Mouse (Mus musculus): ENCODE results near the gene Dab1.

Dab1 gene

DNA sequence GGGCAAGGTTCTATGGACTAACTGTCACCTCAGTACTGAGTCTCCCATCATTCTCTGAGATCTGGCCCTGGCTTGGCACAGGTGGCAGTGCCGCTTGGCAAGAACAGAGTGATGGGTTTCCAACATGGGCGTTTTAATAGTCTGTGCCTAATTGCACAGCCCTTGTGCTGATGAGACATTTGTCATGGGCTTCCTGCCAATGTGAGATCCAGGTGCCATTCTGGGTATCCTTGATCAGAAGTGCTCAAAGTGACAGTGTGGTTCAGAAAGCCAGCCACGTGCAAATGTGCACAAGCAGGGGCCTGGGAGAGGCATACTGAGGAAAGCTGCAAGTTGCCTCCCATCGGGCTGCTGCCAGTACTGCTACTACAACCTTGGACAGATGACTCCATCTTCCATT lies 203.5 kb downstream of the Dab1 start:
- no peak for DNase-seq (ENCODE audit: low spot score in 2 of 2)

DNA sequence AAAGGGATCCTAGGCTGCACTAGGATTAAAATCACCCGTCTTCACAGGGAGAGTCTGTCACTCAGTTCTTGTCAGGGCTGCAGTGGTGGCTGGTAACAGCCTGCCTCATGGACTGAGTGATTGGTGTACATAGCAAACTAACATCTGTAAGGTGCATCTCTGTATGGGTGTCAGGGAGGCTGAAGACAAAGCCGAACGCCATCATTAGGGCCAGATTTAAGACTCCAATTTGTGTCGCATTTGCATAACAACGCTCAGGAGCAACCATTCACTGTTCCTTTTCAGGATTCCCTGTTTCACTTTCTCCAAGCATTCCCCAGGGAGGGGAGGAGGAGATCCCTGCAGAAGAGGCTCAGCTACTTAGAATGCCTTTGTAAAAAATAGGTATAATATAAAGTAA lies 219.2 kb downstream of the Dab1 start:
- DNase-seq (ENCODE audit: low spot score in 2 of 2), result no peak

DNA sequence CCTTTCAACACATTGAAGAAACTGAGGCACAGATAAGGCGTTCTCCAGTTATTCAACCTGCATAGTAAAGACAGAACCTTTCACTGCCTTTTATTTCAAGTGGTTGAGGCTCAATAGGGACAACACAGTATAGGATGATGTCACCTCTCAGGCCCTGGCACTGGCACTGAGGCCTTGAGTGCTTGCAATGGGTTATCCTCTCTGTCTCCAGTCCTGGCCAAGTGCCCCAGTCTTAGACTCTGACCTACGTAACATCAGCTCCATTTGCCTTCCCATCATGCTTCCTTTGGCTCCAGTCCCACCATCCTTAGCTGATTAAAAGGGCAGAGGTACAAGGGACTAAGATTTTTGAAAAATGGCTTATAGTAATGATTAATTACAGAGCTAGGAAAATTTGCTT lies 220.4 kb downstream of the Dab1 start:
- DNase-seq (ENCODE audit: low spot score in 2 of 2), result no peak

DNA sequence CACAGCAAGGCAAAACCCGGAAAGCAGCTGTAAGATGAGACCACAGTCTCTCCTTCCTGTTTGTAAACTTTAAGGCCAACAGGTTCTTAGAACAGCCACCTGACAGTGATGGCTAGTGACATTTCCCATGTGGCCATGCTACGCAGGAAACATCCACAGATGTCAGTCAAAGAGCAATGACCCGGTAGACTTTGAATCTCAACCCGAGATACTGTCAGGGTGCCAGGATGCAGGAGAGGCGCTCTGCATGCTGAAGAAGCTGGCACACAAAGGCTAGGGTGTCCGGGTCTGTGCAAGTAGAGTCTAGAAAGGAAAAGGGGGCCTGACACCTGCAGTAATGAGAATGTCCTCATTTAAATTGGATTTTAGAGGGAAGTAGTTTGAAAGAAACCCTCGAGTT lies 222.0 kb downstream of the Dab1 start:
- no peak for DNase-seq (ENCODE audit: low spot score in 2 of 2)

DNA sequence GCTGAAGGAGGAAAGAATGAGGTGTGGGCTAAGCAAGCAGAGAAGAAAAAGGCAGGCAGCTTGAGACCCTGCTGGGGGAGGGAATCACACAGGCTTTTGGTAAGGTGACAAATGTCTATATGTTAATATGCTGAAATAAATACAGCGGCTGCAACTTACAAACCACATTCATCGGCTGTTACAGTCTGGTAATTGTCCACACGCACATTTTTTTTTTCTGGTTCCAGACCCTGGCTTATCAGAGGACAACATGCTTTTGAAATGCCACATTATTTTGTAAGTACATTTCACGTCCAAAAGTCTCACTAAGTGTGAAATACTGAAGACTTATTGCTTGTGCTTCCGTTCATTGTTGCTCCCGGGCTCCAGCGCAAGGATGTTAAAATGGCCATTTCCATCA lies 225.5 kb downstream of the Dab1 start:
- DNase-seq (ENCODE audit: low spot score in 2 of 2), result no peak

DNA sequence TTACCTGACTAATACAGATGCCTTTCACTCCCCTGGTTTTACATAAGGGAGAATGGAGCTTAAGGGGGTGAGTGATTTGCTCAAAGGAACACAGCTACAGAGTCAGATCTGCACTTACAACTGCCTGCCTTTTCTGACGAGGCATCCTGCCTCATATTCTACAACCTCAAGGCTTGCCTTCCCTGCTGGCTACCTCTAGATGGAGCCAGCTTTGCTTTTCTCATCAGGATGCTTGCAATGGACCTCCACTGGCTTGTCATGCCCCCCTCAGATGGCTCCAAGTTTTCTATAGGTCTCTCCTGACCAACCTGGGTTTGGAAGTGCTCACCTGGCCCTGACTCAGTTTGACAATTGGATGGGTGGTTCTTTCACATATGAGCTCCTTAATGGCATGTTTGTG lies 238.0 kb downstream of the Dab1 start:
- DNase-seq (ENCODE audit: low spot score in 2 of 2), result no peak

DNA sequence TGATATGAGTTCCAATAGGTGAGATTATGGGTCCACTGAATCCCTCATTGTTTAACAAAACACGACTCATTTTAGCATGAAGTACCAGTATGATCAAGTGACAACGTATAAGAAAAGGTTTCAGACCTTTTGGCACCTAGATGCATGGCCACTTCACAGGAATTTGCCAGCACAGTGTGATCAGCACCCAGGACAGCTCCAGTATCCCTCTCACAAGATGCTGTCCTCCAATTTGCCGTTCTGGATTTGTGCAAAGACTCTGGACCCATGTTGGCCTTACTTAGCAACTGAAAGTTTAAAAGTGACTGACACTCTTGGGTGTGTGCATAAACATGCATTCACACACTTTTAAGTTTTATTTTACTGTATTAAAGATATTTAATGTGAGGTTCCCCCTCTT lies 256.4 kb downstream of the Dab1 start:
- no peak for DNase-seq (ENCODE audit: low spot score in 2 of 2)

DNA sequence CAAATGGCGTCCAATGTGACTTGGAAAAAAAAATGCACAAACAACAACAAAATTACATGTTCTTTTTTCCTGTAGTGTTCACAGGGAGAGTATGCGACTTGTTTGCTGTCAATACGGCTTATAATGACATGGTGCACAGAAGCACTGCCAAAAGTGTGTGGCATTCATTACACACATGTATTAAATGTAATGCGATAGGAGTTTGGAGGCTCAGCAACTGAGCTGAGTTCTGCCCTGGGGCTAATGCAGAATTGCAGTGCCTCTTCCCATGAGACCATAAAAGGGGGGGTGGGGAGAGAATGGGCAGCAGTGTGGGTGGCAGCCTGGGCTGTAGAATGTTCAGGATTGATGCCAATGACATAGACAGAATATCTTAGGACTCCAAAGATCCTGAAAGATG lies 259.7 kb downstream of the Dab1 start:
- no peak for DNase-seq (ENCODE audit: low spot score in 2 of 2)

DNA sequence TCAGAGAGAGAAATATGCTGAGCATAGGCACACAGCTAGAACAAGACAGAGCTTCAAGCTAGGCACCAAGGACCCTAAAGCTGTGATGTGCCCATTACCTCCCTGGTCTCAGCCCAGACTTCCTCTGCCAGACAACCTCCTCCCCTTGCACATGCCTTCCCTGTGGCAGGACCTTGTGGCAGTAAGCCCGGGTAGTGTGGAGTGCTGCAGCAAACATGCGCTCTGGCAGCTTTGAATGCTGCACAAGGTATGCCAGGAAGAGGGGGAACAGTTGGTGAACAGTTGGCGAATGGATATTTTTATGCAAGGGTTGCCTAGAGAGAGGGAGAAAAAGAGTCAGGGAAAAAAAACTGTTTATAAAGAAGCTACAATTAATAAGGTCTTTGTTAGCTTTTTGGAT lies 262.5 kb downstream of the Dab1 start:
- peak; percentile 32 to 35 for DNase-seq (ENCODE audit: low spot score in 2 of 2)

DNA sequence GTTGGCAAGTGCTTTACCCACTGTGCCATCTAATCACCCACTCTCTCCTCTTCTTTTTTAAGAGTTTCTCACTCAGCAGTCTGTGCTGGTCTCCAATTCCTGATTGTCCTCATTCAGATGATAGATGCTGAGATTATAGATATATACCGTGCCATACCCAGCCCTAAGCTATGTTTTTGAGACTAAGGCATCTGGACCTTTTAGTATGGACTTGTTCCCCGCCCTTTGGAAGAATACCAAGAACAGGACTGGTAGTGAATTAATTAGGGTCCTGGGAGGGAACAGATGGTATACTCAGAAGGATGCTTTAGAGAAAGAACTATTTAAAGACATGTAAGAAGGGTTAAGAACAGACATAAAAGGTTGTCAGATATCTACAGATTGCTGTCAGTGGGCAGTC lies 268.9 kb downstream of the Dab1 start:
- no peak for DNase-seq (ENCODE audit: low spot score in 2 of 2)

DNA sequence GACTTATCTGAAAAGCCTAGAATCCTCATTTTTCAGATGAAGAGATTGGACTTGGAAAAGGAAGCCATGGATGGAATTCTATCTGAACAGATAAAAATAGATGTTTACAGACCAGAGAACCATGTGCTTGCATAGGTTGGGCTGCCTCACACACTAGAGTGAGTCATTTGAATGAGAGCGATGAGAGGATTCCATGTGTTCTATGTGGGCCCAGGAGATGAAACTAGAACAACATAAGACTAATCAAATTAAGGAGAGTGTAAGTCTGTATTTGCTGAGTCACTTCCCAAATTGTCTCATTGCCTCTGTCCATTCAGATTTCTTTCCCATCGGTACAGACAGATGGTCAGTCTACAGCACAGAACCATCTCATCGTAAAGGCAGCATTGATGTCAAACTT lies 270.0 kb downstream of the Dab1 start:
- no peak for DNase-seq (ENCODE audit: low spot score in 2 of 2)

DNA sequence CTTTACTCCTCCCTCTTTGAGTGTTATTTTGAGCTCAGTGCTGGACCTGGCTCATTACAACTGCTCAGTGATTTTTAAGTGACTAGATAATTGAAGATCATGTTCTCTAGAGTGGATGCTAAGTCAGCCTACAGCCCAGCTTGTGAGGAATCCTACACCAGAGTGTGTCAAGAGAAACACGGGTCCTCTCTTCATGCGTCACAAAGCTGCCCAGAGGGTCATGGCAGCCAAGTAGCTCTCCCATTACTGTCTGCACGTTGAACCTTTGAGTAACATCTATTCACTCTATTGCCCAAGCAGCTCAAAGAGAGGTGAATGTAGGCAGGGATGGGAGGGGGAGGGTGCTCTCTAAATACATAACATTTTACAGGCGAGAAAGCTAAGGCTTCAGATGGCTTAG lies 277.6 kb downstream of the Dab1 start:
- DNase-seq (ENCODE audit: low spot score in 2 of 2), result no peak

DNA sequence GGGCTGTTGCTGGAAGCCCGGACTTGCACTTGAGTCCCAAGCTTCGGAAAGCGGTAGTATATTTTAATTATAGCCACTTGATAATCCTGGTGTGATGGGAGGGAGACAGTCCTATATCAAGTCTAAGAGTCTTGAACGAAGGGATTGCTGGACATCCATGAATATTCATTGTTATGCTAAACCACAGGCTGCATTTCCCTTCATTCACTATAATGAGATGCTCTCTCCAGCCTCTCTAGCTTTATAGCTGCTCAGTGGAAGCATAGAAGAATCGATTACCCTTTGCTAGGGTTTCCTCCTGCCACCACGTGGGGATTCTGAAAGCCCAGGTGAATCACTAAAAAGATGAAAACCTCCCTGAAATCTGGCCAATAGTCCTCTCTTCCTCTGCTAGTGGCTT lies 278.5 kb downstream of the Dab1 start:
- DNase-seq (ENCODE audit: low spot score in 2 of 2), result no peak

DNA sequence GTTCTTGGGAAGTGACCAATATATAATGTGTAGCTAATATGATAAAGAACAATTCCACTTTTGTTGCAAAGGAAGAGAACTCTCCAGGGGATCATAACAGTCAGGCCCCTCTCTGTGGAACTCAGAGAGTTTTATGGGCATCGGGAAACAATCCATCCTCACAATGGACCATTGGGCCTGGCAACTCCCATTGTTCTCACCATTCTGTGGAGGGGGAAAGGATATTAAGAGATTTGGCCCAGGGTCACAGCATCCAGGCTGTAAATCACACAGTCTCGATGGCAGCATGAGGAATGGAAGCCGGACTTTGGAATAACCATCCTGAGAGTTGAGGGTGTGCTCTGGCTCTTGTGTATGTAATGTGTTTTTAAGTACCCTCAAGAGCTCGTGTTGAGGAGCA lies 292.3 kb downstream of the Dab1 start:
- no peak for DNase-seq (ENCODE audit: low spot score in 2 of 2)

DNA sequence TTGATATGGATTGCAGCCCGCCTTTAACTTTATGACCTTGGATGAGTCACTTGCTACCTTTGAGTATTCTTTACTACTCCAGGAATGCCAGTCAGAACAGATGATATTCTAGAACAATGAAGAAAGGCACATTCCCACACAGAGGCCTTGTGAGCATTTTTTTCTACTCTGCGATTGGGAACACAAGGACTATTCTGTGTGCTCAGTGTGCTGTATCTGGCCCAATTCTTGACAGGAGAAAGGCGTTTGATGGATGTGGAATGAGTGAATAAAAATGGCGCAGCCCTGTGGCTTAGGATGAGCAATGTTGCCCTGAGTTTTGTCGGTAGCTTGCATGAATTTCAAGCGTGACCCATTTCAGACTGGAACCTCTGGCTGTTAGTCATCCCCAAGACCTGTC lies 292.9 kb downstream of the Dab1 start:
- DNase-seq (ENCODE audit: low spot score in 2 of 2), result no peak

DNA sequence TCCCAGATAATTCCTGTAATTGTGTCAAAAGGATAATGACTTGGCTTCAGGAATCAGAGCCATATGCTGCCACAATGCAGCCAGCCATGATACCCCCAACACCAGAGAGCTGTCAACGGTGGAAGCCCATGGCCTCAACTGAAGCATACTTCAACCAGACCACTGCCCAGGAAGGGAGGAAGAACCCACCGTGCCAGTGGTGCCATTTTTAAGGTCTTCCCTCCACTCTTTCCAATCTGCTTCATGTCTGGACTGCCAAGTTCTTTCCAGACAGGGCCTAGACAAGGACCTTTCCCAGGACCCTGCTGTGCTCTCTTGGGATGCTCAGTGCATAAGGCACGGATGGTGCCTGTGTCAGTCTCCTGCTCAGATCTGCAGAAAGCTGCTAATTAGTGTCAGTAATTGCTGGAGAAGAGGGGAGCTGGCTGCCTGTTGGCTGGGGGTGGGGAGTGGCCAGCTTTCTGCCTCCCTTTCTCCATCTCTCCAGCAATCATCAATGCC lies 303.3 kb downstream of the Dab1 start:
- no peak for DNase-seq (ENCODE audit: low spot score in 2 of 2)

DNA sequence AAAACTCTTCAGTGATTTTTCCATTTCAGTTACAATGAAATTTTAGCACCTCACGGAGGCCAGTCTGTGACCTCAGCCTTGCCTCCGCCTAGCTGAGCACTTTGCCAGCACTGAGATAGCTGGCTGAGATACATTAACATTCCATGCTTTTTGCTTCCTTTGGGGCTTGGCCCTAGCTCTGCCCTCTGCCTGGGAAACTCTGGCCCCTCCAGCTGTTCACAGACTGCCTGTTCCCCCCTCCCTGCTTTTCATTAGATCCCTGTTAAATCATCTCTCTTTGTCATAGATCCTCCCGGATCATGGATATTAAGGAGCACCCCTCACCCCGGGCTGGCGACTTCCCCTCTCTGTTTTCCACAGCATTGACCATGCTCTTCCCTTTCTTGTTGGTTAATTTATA lies 307.5 kb downstream of the Dab1 start:
- no peak for DNase-seq (ENCODE audit: low spot score in 2 of 2)

DNA sequence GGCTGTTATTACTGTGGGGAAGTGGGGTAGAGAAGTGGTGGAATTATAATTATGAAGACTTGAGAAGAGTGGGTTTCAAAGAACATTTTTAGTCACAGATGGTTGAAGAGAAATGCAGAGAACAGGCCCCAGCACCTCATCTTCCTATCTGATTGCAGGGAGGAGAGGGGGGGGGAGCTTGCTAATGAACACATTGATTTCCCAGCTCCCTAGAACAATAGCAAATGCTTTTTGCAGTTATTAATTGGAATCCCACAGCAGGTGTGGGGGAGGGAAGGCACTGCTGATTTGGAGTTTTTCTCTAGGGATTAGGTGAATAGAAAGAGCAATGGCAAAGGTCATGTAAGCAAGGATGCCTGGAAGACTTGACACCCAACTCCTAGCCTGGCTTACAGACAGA lies 310.5 kb downstream of the Dab1 start:
- DNase-seq (ENCODE audit: low spot score in 2 of 2), result no peak

DNA sequence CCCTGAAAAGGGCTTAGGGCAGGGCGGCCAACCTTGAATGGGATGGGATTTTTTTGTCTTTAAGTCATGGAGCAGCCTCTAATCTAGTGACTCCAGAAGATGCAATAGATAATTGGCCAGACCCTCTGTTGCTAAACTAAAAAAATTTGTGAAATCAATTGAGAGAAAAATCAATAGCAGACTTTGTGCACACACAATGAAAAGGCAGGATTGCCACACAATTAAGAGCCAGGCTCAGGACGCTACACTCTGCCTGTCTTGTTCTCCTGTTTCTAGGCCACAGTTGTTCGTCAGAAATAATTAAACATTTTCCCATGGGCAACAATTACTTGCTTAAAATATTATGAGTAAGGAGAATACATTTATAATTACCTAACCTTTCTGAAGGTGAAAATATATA lies 315.2 kb downstream of the Dab1 start:
- no peak for DNase-seq (ENCODE audit: low spot score in 2 of 2)

DNA sequence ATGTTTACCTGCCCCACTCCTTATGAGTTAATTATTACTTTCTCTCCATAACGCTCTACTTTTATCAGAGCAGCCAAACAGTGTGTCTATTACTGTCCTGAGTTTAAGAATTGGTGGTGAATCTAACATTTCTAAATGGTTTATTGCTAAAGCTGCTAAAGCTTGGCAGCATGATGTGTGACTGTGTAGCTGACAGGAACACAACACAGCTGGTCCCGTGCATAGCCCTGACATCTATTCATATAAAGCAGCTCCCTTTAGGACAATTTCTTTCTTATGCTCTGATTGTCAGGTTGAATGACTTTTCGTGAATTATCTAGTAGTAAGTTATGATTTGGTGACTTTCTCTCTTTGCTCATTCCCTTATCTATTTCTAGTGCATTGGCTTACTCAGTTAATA lies 329.1 kb downstream of the Dab1 start:
- no peak for DNase-seq (ENCODE audit: low spot score in 2 of 2)

DNA sequence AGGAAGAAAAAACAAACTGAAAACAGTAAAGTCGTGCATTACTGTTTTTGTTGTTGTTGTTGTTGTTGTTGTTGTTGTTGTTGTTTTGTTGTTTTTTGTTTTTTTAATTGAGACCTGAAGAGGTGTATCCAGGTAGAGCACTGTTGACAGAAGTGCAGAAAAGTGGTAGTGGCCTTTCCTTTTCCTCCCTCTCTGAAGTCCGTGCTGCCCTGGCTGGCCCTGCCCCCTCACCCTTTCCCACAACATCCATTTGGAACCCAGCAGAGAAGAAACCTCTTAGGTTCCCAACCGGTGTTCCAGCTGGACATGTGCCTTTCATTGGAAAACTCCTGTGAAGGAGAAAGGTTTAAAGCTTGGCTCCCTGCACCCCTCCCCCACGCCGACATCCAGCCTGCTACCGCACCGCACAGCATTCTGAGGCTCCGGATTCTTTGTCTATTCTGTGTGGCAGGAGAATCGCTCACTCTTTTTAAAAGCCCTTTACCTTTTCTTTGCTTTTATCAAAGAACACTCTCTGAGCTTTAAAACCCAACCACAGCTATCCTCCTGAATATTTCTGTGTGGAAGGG lies 334.6 kb downstream of the Dab1 start:
- no peak for DNase-seq (ENCODE audit: low spot score in 2 of 2)

DNA sequence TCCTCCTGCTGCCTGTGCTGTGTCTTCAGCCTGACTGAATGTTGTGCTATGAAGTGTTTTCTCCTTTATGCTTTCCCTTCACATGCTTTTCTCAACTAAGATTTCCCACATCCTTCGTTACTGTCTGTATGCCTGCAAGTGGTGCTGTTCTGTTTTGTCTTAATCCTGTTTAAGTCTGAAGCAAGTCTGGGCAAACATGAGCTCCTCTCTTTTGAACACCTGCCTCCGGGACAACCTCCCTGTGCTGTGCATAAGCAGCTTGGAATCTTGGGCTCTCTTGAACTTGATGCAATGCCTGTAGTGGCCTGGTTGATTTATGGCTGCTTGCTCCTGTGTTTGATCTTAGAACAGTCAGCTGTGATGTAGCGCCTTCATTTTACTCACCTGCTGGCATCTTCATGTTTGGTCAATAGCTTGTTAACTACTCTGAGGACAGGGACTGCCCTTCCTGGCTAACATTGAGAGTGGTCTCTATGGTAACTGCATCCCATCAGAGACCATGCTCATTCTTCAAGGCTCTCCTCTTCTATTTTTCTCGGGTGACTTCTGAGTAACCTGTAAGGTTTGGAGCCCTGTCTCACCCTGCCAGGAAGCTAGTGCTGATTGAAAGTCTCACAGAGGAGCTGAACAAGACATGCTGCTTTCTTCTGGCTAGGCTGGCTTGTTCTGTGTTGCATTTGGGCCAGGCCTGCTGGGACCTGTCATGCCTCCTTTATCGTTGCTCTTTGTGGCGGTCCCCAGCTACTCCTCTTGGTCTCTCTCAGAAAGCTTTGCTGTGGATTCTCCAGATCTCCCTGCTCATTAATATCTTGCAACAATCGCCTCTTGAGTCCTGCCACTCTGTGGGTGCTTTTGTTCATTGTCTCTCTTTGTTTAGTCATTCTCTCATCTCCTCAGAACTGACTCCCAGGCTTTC lies 342.2 kb downstream of the Dab1 start:
- DNase-seq (ENCODE audit: low spot score in 2 of 2), result no peak

DNA sequence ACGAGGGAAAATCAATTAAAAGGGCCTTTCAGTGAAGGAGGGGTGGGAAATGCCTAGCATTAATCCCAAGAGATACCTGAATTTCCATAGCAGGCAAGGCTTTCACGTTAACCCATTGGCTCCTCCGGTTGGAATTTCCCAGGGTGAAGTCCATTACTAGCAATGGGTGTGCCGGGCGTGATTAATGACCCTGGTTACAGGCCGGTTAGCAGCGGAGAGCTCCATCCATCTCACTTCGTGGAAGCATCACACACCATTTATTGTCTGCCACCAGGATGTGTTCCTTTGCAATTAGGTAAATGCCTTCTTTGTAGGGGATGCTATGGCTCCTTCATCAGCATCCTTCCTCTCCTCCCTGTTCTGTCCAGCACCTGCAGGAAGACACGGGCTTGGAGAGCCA lies 350.7 kb downstream of the Dab1 start:
- no peak for DNase-seq (ENCODE audit: low spot score in 2 of 2)

DNA sequence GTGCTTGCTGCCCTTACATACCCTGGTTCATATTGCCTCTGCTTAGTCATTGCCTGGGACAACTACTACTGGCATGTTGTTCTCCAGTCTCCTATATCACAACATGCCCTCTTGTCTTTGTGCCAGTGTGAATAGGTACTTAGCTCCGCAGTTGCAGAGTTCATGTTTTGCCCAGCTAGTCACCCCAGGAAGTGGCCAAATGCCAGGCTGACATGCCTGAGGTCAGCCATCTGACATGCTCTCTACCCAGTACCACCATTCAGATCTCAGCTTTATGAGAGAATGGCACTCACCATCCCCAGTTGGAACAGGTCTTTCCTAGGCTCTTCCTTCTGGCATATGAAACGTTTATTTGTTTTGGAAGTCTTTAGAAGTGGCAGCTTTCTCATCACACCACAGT lies 355.4 kb downstream of the Dab1 start:
- no peak for DNase-seq (ENCODE audit: low spot score in 2 of 2)
